Mouse (Mus musculus) layer of hippocampus, postnatal 14 days (tissue): ENCODE measurements around the gene Neu3. TPM values are rescaled to one million over a fixed set of nuclear protein-coding genes. Genes with fewer than 3 reads are reported as not detected.

Experiments
- DNase-seq, 2 experiments: peaks; one replicate each; pipeline ENCODE4 v3.0.0; 2021 to 2022; ENCODE audit warnings: low spot score in 2 of 2, mixed read lengths in 1 of 2
- total RNA-seq, 2 experiments: library from RNA; stranded (reverse); gene quantifications; 2 replicates each; pipeline ENCODE4 v1.2.3; 2021

Neu3 gene
- total RNA-seq, 2 experiments from 2014 or later = 3.2 to 4.1 TPM

GRCm38 (mm10) chr7:99796471-99796870 is 31.7 kb downstream of the Neu3 start:
- DNase-seq = no peak

GRCm38 (mm10) chr7:99795192-99795981 is 32.8 kb downstream of the Neu3 start:
- no peak for DNase-seq

DNA sequence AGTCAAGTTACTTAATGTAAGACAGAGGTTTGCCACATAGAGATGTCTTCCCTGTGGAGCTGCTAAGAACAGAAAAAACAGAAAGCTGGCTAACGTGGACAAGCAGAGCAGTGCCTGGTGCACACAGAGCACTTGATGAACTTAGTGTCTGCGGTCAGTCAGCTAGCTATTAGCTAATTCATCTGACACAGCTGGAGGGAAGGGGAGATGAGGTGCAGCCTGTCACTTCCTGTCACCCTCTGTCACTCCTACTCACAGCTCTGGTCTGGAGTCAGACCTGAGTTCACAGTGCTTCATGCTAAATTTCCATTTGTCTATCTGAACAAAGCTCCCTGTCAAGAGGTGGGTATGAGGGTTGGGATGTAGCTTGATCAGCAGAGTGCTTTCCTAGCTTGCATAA is 34.1 kb downstream of the Neu3 start:
- no peak for DNase-seq

DNA sequence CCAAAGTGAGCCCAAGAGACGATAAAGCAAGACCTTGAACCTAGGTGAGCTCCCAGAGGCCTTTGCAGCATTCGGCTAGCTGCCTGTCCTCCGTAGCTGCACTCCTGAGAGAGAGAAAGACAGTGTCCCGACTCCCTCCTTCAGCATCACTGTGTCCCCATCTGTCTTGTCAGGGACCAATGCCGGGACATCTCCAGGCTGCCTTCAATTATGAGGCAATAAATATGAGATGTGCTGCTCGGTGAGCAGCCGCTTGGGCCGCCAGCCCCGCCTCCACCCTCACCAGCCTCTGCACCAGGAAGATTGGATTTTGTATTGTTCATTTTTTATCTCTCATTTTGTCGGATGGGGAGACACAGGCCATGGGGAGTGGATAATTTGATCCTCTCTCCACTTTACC is 37.4 kb downstream of the Neu3 start:
- no peak for DNase-seq

- no peak for DNase-seq
These were observed 39.7 kb downstream of the Neu3 start for GRCm38 (mm10) chr7:99788563-99788962.

GRCm38 (mm10) chr7:99787935-99788334 is 40.3 kb downstream of the Neu3 start:
- DNase-seq = no peak

GRCm38 (mm10) chr7:99786774-99787173 is 41.4 kb downstream of the Neu3 start:
- no peak for DNase-seq

DNA sequence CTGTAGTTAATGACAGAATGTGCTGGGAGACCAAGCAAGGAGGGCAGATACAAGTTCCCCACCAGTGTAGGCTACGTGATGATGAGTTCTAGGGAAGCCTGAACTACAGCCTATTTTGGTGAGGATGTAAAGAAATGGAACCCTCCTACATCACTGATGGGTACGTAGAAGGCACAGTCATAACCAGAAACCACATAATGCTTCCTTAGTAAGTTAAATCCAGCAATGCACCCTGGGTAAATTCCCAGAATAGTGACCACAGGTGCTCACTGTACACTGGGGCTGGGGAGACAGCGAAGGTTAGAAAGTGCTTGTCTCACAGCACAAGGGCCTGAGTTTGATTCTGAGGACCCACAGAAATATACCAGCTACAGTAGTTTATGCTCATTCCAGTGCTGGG is 42.7 kb downstream of the Neu3 start:
- no peak for DNase-seq

GRCm38 (mm10) chr7:99783421-99783820 is 44.8 kb downstream of the Neu3 start:
- no peak for DNase-seq

DNA sequence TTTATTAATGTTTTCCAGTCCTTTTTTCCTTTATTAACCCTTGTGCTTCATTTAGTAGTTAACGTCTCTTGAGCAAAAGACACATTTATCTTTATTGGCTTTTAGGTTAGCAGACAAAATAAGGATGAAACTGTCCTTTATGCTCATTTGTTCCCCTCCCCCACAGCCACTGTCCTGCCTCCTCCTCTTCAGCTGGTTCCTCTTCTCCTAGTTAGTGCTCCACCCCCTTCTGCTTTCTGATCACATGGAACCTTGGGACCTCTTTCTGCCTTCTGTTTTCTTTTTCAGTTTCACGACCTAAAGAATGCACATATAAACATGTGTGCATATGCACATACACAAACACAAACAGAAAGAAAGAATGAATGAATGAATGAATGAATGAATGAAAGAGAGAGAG is 46.3 kb downstream of the Neu3 start:
- no peak for DNase-seq

DNA sequence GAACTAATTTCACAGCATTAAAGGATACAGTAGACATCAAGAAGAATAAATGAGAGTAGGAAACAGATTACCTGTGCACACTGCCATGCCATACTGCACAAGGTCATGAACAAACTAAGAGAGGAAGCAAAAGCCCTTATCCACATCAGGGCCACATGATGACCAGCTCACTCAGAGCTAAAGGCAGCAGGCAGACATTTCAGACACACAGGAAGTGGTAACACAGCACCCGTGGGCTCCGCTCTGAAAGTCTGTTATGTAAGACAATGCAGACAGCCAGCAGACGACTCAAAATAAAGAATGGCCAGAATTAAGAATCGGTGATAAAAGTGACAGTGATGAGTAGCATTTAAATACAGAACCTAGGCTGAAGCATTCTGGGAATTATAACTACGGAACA is 46.8 kb downstream of the Neu3 start:
- no peak for DNase-seq

DNA sequence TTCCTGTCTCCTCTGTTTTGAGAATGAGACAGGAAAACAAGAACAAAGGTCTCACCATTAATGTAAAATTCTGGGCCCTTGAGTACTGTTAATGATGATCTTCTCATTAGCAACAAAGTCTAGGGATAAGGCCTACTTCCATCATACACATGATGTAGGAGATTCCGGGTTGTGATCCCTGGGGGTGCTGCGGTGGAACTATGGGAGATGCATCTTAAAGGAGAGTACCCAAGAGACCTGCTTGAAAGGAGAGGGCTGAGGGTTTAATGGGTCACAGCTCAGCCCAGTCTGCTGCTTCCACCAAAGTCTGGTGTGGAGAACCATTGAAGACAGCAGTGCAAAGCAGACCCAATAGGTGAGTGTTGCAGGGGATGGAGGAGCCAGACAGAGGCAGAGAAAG is 65.0 kb downstream of the Neu3 start, which contains the start of gene Olfr521:
Gene Olfr521, plus strand, starts transcription at position 301 of the 400 bp plus-strand sequence.
- no peak for DNase-seq

Other genes with a start within 250 kb of the Neu3 start
- gene Tpbgl, start 201.3 kb downstream of the Neu3 start, total RNA-seq = 1 to 10 TPM; 4.7 to 5.2 TPM
- gene Slco2b1, start 117.1 kb downstream of the Neu3 start, total RNA-seq = 10 to 100 TPM; 17.6 to 18.0 TPM
- gene Olfr520, start 98.1 kb downstream of the Neu3 start, total RNA-seq = not detected
- not detected for gene Olfr521, start 64.9 kb downstream of the Neu3 start, total RNA-seq
- gene Xrra1, start 30.7 kb upstream of the Neu3 start, total RNA-seq = 1 to 10 TPM in 1 of 2 experiments, under 1 TPM in 1; 0.88 to 1.3 TPM
- gene Spcs2, start 35.0 kb upstream of the Neu3 start, total RNA-seq = 10 to 100 TPM; 86.8 to 97.0 TPM
- gene Rnf169, start 152.0 kb upstream of the Neu3 start, total RNA-seq = 10 to 100 TPM; 20.9 to 22.6 TPM
- under 1 TPM in 1 of 2 experiments, not detected in 1; 0.29 TPM for gene Chrdl2, start 177.8 kb upstream of the Neu3 start, total RNA-seq